Mouse (Mus musculus): Measurements from ENCODE around the gene Paox.
"Not testable (repeated sequence)": the region's sequence is repeated elsewhere in the genome, so short reads cannot be mapped to it uniquely, and the experiment has no call there.

Paox gene

GRCm38 (mm10) chr7:140120484-140120883 lies 4.9 kb downstream of the Paox start:
- in situ Hi-C loops (cut with MboI, MseI): no loop called here

- in situ Hi-C loops (cut with MboI, MseI): no loop called here
Observed at GRCm38 (mm10) chr7:140121338-140121910, 5.8 kb downstream of the Paox start.

- in situ Hi-C loops (cut with MboI, MseI): no loop called here
Observed at GRCm38 (mm10) chr7:140122765-140123164, 7.2 kb downstream of the Paox start.

DNA sequence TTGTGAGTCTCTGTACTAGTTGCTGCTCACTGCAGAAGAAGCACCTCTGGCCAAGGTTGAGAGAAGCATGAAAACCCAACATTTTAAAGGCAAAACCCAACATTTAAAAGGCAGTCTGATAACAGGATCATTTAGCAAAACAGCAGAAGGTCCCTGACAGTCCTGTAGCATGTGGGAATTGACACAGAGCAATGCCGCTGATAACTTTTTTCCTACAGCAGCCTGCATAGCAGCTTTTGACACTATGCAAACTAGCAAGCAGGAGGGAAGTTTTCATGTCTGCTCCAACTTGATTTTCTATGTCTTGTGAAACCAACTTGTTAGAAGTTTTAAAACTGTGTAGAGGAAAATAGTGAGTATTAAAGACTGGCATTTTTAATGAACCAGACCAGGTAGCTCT lies 8.8 kb downstream of the Paox start:
- in situ Hi-C loops (cut with MboI, MseI): no loop called here

DNA sequence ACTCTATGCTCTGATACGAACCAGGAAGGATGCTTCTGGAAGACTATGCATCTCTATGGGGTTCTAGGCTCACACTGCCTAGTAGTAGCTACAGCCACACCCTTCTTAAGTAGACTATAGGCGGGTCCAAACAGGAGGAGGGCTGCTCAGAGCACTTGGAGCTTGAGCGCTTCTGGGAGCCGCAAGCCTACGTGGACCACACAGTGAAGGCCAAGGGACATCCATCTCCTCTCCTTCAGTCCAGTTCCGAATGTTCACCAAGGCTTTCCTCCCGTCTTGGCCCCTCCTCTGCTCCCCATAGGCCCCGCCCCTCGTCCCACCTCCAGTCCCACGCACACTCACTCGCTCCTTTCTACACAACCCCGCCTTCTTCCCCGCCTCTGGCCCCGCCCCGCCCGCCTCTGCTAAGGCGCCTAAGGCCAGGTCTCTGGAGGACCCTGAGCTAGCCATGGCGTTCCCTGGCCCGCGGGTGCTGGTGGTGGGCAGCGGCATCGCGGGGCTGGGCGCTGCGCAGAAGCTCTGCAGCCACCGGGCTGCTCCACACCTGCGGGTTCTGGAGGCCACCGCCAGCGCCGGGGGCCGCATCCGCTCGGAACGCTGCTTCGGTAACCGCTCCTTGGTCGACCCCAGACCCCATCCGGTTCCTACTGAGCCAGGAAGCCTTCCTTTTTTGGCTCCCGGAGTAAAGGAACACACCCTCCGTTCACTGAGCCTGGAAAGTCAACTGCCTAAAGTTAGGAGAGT lies 9.9 kb downstream of the Paox start:
- in situ Hi-C loops (cut with MboI, MseI): no loop called here

DNA sequence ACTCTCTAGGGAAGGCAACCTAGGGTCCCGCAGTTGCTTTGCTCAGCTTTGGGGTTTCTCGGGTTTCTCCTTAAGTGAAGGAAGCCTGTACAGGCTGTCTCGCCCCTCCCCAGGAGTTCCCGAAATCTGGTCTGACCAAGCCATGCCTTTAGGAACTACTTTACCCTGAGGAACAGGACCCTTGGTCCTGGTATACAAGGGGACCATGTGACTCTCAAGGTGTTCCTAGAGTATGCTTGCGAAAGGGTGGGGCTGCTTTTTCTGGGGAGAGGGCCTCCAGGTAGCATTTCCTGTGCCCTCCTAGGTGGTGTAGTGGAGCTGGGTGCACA lies 10.4 kb downstream of the Paox start:
- in situ Hi-C loops (cut with MboI, MseI): no loop called here

- in situ Hi-C loops (cut with MboI, MseI): no loop called here
Observed at GRCm38 (mm10) chr7:140126934-140127333, 11.3 kb downstream of the Paox start.

DNA sequence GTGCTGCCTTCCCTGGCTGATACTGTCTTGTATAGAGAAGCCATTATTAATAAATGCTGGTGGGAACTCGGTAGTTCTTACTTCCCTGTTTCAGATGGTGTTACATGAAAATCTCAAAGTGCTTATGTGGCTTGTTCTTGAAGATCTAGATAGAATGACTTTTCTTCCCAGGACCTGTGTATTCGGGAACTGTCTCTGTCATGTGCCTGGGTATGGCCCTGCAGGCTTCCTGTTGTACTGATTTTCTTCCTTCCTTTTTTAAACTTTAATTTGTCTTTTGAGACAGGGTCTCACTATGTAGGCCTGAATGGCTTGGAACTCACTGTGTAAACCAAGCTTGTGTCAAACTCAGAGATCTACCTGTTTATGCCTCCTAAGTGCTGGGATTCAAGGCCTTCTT lies 12.3 kb downstream of the Paox start:
- in situ Hi-C loops (cut with MboI, MseI): no loop called here

- in situ Hi-C loops (cut with MboI, MseI): not testable (repeated sequence)
Observed at GRCm38 (mm10) chr7:140132184-140132583, 16.6 kb downstream of the Paox start.

GRCm38 (mm10) chr7:140134033-140134432 lies 18.4 kb downstream of the Paox start:
- in situ Hi-C loops (cut with MboI, MseI): not testable (repeated sequence)

DNA sequence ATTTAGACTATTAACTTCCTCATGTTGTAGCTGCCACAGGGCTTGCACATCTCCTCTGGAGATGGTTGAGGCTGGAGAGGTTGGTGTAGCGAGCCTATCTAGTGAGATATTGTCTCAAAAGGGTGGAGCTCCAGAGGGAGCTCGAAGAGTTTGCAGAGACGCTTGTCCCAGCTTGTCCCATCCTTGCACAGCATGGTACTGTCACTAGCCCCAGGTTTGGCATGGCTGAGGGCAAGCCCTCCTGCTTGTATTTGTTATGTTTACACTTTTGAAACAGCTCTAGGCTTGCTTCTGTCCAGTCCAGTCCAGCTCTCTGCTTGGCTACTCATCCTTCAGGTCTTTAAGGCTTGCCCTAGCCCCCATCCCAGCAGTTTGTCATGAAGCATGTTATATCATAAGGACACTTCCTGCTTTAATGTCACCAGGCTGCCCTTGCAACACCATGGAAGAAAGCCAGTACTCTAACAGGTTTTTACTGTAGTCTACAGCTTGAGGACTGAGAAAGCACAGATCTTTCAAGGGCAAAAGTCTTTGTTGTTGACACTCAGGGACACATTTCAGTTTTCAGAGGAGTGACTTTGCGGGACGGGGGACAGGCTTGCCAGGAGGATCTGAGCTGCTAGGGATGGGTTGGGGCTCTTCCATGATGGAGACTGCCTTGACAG lies 19.6 kb downstream of the Paox start:
- in situ Hi-C loops (cut with MboI, MseI): no loop called here

DNA sequence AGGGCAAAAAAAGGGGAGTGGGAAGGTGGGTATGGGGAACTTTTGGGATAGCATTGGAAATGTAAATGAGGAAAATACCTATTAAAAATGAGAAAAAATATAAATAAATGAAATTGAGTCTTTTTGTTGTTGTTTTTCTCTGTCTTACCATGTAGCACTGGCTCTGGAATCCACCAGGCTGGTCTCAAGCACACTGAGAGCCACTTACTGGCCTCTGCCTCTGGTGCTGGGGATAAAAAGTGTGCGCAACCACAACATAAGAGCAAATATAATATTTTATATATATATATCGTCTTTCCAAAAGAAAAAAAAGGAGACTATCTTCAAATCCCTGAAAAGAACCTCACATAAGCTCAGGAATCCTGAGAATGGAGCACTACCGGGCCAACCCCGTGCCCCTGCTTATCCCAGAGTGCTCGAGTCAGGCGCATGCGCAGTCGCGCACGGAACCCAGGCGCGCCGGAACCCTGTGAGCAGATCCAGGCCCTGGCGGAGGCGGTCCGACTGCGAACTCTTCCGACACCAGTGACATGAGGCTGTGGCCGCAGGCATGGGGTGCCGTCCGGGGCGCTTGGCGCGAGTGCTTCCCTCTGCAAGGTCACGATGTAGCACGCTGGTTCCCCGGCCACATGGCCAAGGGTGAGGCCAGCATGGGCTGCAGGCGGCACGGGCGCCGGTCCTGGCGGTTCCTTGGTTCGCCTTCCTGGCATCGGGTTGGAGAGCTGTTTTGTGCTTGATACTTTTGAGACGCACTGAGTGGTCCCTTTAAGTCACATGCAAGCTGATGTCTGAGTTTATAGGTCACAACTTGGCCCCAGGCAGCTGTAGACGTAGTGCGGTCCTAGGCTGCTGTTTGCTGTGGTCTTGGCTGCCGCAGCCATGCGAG lies 21.8 kb downstream of the Paox start, which contains the start of gene Mtg1:
Mtg1 (plus strand) TSS at position 430 of the 886 bp plus-strand sequence.
- in situ Hi-C loops (cut with MboI, MseI): no loop called here

DNA sequence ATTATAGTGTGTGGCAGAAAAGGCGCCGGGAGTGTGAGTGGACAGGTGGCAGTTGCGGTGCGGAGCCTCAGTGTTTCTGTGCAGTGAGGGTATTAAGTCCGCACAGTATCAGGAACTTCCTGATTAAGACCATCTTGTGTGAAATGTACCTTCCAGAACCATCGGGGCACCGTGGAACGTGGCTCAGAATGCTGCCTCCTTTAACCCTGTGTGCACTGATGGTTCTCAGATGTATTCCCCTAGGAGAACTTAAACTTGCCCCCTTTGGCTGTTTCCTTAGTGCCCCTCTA lies 22.4 kb downstream of the Paox start:
- in situ Hi-C loops (cut with MboI, MseI): no loop called here

GRCm38 (mm10) chr7:140141350-140141749 lies 25.8 kb downstream of the Paox start:
- in situ Hi-C loops (cut with MboI, MseI): loop anchor here in 1 of 2 experiments (5.0 kb wide), 1 partner anchor 59 kb away; the partner anchor contains the start of gene Caly

DNA sequence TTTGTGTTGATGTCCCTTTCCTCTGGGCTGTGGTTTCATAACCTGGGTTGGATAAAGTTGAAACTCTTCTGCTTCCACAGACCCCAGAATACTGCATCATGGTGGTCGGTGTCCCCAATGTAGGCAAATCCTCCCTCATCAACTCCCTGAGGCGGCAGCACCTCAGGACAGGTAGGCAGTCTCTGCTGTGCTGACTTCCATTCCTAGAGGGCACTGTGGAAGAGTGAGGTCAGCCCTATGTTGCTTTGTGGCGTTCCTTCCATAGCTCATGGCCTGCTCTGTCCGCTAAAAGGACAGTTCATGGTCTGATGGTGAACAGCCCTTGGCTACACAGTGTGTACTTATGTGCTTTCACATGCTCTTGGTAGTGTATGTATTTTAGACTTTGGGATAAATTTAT lies 29.0 kb downstream of the Paox start:
- in situ Hi-C loops (cut with MboI, MseI): loop anchor here in 1 of 2 experiments (5.0 kb wide), 1 partner anchor 62 kb away; the partner anchor contains the start of gene Caly

- in situ Hi-C loops (cut with MboI, MseI): no loop called here
Observed at GRCm38 (mm10) chr7:140153383-140153782, 37.8 kb downstream of the Paox start.

DNA sequence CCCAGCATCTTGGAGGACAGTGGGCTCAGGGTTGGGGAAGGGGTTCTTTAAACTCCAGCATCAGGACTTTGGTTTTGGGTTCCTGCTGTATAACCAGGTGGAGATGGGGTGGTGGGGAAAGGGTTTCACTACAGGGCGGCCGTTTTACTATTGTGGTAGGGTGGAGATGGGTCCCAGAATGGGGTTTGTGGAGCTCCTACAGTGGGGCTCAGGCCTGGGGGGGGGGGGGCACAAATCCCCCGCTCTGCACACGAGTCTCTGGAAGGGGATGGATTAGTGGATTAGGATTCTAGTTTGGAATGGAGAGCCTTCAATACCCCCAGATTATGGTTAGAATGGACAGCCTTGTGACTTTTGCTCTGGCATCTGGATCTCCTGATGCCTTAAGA lies 38.2 kb downstream of the Paox start:
- in situ Hi-C loops (cut with MboI, MseI): no loop called here

- in situ Hi-C loops (cut with MboI, MseI): no loop called here
Observed at GRCm38 (mm10) chr7:140154218-140154927, 38.8 kb downstream of the Paox start, which contains the start of gene Sprn. Gene Sprn, minus strand, starts transcription at chr7:140154877.

- in situ Hi-C loops (cut with MboI, MseI): no loop called here
Observed at GRCm38 (mm10) chr7:140160363-140160762, 44.8 kb downstream of the Paox start.

DNA sequence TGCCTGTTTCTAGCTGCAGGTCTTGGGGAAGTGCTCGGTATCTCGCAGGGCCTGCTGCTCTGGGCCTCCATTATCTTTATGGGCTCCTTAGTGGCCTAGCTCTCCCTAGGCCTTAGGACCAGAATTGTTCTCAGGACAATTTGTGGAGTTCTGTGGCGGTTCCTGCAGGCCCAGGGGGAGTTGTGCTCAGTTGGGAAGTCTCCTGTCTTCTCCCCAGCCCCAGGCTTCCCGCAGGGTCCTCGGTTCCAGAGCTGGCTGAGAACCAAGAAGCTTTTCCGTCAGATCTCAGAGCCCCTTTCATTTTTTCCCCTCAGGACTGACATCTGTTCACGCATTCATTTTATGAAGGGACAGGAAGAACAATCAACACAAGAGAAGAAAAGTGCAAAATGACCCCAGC lies 49.1 kb downstream of the Paox start, which contains the start of gene Olfr522:
Olfr522 (minus strand) TSS at position 101 of the 400 bp plus-strand sequence.
- in situ Hi-C loops (cut with MboI, MseI): no loop called here

- in situ Hi-C loops (cut with MboI, MseI): no loop called here
Observed at GRCm38 (mm10) chr7:140167950-140168349, 52.4 kb downstream of the Paox start.
